Mouse (Mus musculus): Measurements from ENCODE around the gene Rtn1. TPM values are rescaled to one million over a fixed set of nuclear protein-coding genes. Genes with fewer than 3 reads are reported as not detected.

The Rtn1 gene
- polyA plus RNA-seq, 1 experiment: 1,289 TPM

DNA sequence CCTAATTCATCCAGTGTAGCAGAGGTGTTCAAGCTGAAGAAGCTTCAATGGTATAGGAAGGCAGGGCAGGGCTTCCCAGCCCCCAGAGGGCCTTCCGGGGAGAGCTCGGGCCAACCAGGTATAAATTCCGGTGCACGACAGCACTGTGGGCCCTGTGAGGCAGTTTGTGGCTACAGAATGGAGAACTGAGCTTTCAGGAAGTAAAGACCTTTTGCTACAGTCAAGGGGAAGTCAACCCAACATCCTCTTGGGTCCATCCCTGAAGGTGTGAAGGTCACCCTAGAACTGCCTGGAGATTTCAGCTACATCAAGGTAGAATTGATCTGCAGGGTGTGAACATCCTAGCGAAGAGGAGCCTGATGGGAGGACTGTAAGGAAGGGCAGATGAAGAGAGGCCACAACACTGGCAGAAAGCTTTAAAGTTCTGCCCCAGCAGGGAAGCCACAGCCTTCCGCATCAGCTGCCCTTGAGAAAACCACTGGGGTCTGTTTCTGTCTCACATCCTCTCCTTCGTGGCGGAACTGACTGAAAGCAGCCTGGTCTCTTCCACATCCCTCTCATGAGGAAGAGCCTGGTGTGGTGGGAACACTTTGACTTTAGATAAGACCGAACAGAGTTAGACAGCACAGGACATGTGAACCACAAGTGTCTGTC is 47.0 kb downstream of the Rtn1 start:
- H3K4me3 ChIP-seq (ENCODE audit: insufficient read depth, low read length): no peak overlapping the region
- H3K4me1 ChIP-seq (ENCODE audit: control insufficient read depth, insufficient read depth, low read length): peaks cover 3% of the 10 kb centered on the region
- TF ChIP-seq CTCF (IDR thresholded peaks at IDR 0.05; ENCODE audit: extremely low read depth, insufficient read depth, low read length) (no peak), POLR2A (IDR thresholded peaks at IDR 0.05; ENCODE audit: extremely low read depth, insufficient read depth, low read length) (no peak)
- H3K27ac ChIP-seq (ENCODE audit: insufficient read depth, low read length): no peak overlapping the region

DNA sequence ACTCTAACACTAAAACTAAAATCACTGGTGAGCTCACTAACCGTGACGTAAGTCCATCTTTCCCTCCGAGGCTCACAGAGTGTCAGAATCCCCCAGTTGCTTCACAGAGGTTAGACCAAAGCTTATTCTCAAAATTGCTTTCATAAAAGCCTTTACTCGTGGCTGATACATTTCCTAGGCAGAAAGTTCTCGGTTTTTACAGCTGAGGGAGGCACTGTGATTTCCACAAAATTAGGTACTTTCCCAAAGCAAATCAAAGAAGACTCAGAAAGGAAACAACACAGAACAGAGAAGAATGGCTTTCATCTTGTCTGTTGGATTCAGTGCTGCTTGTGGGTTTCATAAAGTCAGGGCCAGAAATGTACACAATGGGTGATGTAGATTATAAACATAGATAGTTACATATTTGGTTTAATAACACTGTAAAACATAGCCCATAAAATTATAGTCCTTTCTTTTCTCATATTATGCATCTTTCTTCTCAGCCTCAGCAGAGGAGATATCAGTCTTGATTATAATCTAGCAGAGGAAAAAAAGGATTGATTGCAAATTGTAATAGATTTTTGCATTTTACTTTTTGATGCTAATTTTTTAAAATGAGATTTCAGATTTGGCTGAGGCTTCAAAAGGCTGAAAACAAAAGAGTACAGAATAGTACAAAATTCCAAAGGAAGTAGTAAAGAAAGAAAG is 47.8 kb downstream of the Rtn1 start:
- TF ChIP-seq CTCF (IDR thresholded peaks at IDR 0.05; ENCODE audit: extremely low read depth, insufficient read depth, low read length) (no peak), POLR2A (IDR thresholded peaks at IDR 0.05; ENCODE audit: extremely low read depth, insufficient read depth, low read length) (no peak)
- Histone ChIP-seq H3K4me3 (ENCODE audit: insufficient read depth, low read length) (no peak overlapping the region), H3K27ac (ENCODE audit: insufficient read depth, low read length) (no peak overlapping the region), H3K4me1 (ENCODE audit: control insufficient read depth, insufficient read depth, low read length) (peaks cover under 1% of the 10 kb centered on the region)

DNA sequence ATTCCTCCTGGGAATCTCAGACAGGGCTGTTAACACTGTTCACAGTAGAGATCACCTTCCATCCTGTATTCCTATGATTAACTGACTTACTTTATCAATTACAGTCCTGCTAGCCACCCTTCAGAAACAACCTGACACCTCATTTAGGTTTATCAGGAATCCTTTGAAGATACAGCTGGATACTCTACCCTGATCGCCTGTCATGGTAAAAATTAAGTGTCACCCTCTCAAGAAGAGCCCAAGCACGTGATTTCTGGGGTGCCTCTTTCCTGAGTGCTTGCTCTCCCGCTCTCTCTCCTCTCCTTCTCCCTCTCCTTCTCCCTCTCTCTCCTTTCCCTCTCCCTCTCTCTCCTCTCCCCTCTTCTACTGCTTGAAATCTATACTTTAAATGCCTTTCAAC is 49.0 kb downstream of the Rtn1 start:
- Histone ChIP-seq H3K4me3 (ENCODE audit: insufficient read depth, low read length) (no peak overlapping the region), H3K27ac (ENCODE audit: insufficient read depth, low read length) (no peak overlapping the region), H3K4me1 (ENCODE audit: control insufficient read depth, insufficient read depth, low read length) (no peaks in the 10 kb centered on the region)
- no peak for TF ChIP-seq CTCF (IDR thresholded peaks at IDR 0.05; ENCODE audit: extremely low read depth, insufficient read depth, low read length)

DNA sequence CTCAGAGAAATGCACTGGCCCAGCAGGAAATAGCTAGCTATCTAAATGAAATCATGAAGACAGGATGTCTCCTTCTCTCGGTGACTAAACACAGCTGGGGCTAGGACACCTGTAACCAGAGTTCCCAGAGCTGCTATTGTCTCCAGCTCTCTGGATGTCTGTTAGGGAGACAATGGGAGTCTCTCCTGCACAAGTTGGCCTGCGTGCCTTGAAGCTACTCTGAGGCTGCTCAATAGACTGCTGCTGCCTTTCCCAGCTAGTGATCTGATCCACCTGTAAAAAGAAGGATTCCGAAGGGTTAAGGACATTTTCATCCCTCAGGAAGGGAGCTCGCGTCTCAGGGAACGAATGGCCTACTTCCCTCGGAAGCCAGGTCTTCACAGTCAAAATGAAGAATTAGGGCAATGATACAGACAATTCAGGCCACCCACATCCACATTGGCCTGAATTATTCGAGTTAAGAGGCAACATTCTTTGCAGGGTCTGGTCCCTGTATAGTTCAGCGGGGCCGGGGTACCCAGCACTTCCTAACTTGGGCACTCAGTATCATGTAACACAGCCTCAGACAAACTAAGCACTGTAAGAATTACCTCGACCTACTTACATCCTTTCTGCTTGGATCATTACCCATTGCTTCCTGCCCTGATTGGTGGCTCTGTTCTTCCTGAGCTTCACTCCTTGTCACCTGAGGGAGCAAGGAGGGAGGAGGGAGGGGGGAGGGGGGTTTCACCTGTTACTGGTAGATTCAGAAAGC is 51.0 kb downstream of the Rtn1 start:
- no peak overlapping the region for H3K27ac ChIP-seq (ENCODE audit: insufficient read depth, low read length)
- peaks cover 2% of the 10 kb centered on the region; the same call in 1 of the 2 replicates for H3K4me1 ChIP-seq (ENCODE audit: control insufficient read depth, insufficient read depth, low read length)
- no peak for TF ChIP-seq CTCF (IDR thresholded peaks at IDR 0.05; ENCODE audit: extremely low read depth, insufficient read depth, low read length)
- no peak for TF ChIP-seq POLR2A (IDR thresholded peaks at IDR 0.05; ENCODE audit: extremely low read depth, insufficient read depth, low read length)
- H3K4me3 ChIP-seq (ENCODE audit: insufficient read depth, low read length): no peak overlapping the region

DNA sequence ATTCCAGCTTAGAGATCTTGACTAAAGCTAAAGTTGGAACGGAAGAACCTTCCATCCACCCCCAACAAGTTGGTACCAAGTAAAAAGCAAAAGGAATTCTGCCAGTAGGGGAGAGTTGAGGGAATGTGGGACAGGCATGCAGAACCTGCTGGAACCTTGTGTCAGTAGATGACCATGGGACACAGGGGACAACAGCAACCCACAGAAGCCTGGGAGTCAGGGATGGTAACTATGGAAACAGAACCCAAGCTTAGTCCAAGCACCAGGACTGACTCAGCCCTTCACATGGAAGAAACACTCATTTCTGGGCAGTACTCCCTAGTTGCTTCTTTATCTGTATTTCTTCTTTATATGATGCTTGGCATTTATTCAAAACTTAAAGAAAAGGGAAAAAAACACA is 54.6 kb downstream of the Rtn1 start:
- H3K4me1 ChIP-seq (ENCODE audit: control insufficient read depth, insufficient read depth, low read length): peaks cover 2% of the 10 kb centered on the region; the same call in 1 of the 2 replicates
- H3K27ac ChIP-seq (ENCODE audit: insufficient read depth, low read length): no peak overlapping the region
- TF ChIP-seq CTCF (IDR thresholded peaks at IDR 0.05; ENCODE audit: extremely low read depth, insufficient read depth, low read length) (no peak), POLR2A (IDR thresholded peaks at IDR 0.05; ENCODE audit: extremely low read depth, insufficient read depth, low read length) (no peak)
- no peak overlapping the region for H3K4me3 ChIP-seq (ENCODE audit: insufficient read depth, low read length)

DNA sequence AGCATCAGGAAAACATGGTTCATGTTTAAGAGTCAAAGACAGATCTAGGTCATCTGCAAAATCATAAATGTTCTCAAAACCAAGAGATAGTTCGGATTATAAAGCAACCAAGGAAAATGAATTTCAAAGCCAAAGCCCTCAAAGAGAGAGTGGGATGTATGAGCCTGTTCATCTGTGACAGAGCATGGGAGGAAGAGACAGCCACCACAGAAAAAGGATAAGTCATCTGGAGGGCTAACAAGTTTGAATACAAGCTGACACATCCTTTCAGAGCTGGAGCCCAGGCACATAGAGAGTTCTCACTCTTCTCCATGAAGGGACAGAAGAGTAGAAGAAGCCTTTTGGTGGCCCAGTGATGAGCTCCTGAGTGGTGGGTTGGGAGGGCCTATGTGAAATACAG is 55.3 kb downstream of the Rtn1 start:
- TF ChIP-seq POLR2A (IDR thresholded peaks at IDR 0.05; ENCODE audit: extremely low read depth, insufficient read depth, low read length) (no peak), CTCF (IDR thresholded peaks at IDR 0.05; ENCODE audit: extremely low read depth, insufficient read depth, low read length) (no peak)
- Histone ChIP-seq H3K4me3 (ENCODE audit: insufficient read depth, low read length) (no peak overlapping the region), H3K4me1 (ENCODE audit: control insufficient read depth, insufficient read depth, low read length) (peaks cover 2% of the 10 kb centered on the region; the same call in 1 of the 2 replicates), H3K27ac (ENCODE audit: insufficient read depth, low read length) (no peak overlapping the region)

DNA sequence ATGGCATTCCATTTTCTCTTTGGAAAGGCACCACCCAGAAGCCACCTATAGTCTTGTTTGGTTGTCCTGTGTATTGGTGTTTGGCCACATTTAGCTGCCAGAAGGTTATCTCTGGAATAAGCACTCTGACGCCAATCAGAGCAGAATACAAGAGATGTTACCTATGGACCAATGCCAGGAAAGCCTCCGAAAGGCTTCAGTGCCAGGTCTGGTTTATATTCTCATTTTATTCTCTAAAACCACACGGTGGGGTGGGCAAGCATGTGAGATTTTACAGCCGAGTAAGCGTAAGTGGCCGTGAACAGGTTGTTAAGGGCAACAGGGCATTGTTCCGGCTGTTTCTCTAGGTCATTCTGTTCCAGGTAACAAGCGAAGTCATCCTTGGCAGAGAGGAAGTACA is 60.3 kb downstream of the Rtn1 start:
- TF ChIP-seq POLR2A (IDR thresholded peaks at IDR 0.05; ENCODE audit: extremely low read depth, insufficient read depth, low read length) (no peak), CTCF (IDR thresholded peaks at IDR 0.05; ENCODE audit: extremely low read depth, insufficient read depth, low read length) (no peak)
- Histone ChIP-seq H3K4me3 (ENCODE audit: insufficient read depth, low read length) (no peak overlapping the region), H3K27ac (ENCODE audit: insufficient read depth, low read length) (no peak overlapping the region), H3K4me1 (ENCODE audit: control insufficient read depth, insufficient read depth, low read length) (no peaks in the 10 kb centered on the region)

DNA sequence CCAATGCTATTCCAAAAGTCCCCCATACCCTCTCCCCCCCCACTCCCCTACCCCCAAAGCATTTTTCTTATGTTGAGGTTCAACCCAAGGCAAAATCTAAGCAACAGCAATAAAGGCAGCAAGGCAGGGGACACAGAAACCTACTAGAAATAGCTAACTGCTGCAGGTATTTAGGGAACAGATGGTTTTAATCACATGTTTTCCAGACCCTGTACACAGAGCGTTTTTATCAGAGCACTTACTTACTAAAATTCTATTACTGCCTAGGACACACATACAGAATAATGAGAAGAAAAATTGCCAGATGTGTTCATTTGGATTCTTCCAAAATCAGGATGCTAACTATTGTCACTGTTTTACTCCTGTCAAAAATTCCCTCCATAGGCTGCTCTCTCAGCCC is 61.7 kb downstream of the Rtn1 start:
- Histone ChIP-seq H3K4me3 (ENCODE audit: insufficient read depth, low read length) (no peak overlapping the region), H3K27ac (ENCODE audit: insufficient read depth, low read length) (no peak overlapping the region), H3K4me1 (ENCODE audit: control insufficient read depth, insufficient read depth, low read length) (no peaks in the 10 kb centered on the region)
- TF ChIP-seq POLR2A (IDR thresholded peaks at IDR 0.05; ENCODE audit: extremely low read depth, insufficient read depth, low read length): no peak
- no peak for TF ChIP-seq CTCF (IDR thresholded peaks at IDR 0.05; ENCODE audit: extremely low read depth, insufficient read depth, low read length)

DNA sequence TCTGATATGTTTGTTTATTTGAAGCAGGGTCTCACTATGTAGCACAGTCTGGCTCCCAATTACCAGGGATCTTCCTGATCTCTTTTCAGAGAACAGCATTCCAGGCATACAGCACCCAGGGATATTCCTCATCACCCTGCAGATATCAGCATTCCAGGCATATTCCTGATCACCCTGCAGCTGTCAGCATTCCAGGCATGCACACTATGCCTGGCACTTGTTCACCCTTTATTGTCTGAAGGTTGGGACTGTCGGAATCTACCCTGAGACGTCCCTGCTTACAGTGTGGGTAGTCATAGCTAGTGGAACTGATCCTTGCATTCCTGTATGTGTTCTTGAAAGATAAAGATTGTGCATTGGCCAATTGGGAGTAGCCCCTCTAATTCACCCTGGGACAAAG is 65.2 kb downstream of the Rtn1 start:
- TF ChIP-seq POLR2A (IDR thresholded peaks at IDR 0.05; ENCODE audit: extremely low read depth, insufficient read depth, low read length) (no peak), CTCF (IDR thresholded peaks at IDR 0.05; ENCODE audit: extremely low read depth, insufficient read depth, low read length) (no peak)
- Histone ChIP-seq H3K4me3 (ENCODE audit: insufficient read depth, low read length) (no peak overlapping the region), H3K4me1 (ENCODE audit: control insufficient read depth, insufficient read depth, low read length) (no peaks in the 10 kb centered on the region), H3K27ac (ENCODE audit: insufficient read depth, low read length) (no peak overlapping the region)
